Mouse (Mus musculus): ENCODE measurements at regions not wholly inside any gene's neighbourhood (a gene's known extent, or its start where the extent isn't known, plus 50 kb on each side); places are given as distances from the start of the nearest gene placed in this dataset.
"Not testable (repeated sequence)": the region's sequence is repeated elsewhere in the genome, so short reads cannot be mapped to it uniquely, and the experiment has no call there.

GRCm38 (mm10) chr5:148652525-148653243 lies 100.1 kb upstream of the Ubl3 start:
- no peak for DNase-seq (ENCODE audit: low read depth, low spot score)

GRCm38 (mm10) chr5:148651736-148652135 lies 99.1 kb upstream of the Ubl3 start:
- no peak for DNase-seq (ENCODE audit: low read depth, low spot score)

GRCm38 (mm10) chr5:148649573-148649972 lies 97.0 kb upstream of the Ubl3 start:
- not testable (repeated sequence) for DNase-seq (ENCODE audit: low read depth, low spot score)

- DNase-seq (ENCODE audit: low read depth, low spot score), result no peak
Measured at GRCm38 (mm10) chr5:148649123-148649522, 96.5 kb upstream of the Ubl3 start.

GRCm38 (mm10) chr5:148647644-148648043 lies 95.1 kb upstream of the Ubl3 start:
- no peak for DNase-seq (ENCODE audit: low read depth, low spot score)

GRCm38 (mm10) chr5:148645772-148646171 lies 93.2 kb upstream of the Ubl3 start:
- no peak for DNase-seq (ENCODE audit: low read depth, low spot score)

- no peak for DNase-seq (ENCODE audit: low read depth, low spot score)
Measured at GRCm38 (mm10) chr5:148645191-148645681, 92.6 kb upstream of the Ubl3 start.

GRCm38 (mm10) chr5:148644345-148644744 lies 91.8 kb upstream of the Ubl3 start:
- DNase-seq (ENCODE audit: low read depth, low spot score), result no peak

- no peak for DNase-seq (ENCODE audit: low read depth, low spot score)
Measured at GRCm38 (mm10) chr5:148641652-148642395, 89.2 kb upstream of the Ubl3 start.

GRCm38 (mm10) chr5:148640523-148640922 lies 87.9 kb upstream of the Ubl3 start:
- no peak for DNase-seq (ENCODE audit: low read depth, low spot score)

GRCm38 (mm10) chr5:148634919-148635356 lies 82.3 kb upstream of the Ubl3 start:
- DNase-seq (ENCODE audit: low read depth, low spot score), result no peak

- DNase-seq (ENCODE audit: low read depth, low spot score), result no peak
Measured at GRCm38 (mm10) chr5:148633999-148634398, 81.4 kb upstream of the Ubl3 start.

- DNase-seq (ENCODE audit: low read depth, low spot score), result no peak
Measured at GRCm38 (mm10) chr5:148633331-148633730, 80.7 kb upstream of the Ubl3 start.

- DNase-seq (ENCODE audit: low read depth, low spot score), result no peak
Measured at GRCm38 (mm10) chr5:148632516-148633170, 80.1 kb upstream of the Ubl3 start.

GRCm38 (mm10) chr5:148631566-148631965 lies 79.0 kb upstream of the Ubl3 start:
- DNase-seq (ENCODE audit: low read depth, low spot score), result no peak

GRCm38 (mm10) chr5:148626014-148626413 lies 73.4 kb upstream of the Ubl3 start:
- DNase-seq (ENCODE audit: low read depth, low spot score), result no peak

GRCm38 (mm10) chr5:148624649-148625405 lies 72.2 kb upstream of the Ubl3 start:
- peak; percentile 43 for DNase-seq (ENCODE audit: low read depth, low spot score)

- no peak for DNase-seq (ENCODE audit: low read depth, low spot score)
Measured at GRCm38 (mm10) chr5:148620895-148621786, 68.6 kb upstream of the Ubl3 start.

- no peak for DNase-seq (ENCODE audit: low read depth, low spot score)
Measured at GRCm38 (mm10) chr5:148619917-148620316, 67.3 kb upstream of the Ubl3 start.

- DNase-seq (ENCODE audit: low read depth, low spot score), result no peak
Measured at GRCm38 (mm10) chr5:148616426-148616825, 63.8 kb upstream of the Ubl3 start.

All from brain, embryonic 18.5 days (tissue).